Mouse (Mus musculus) cortical plate, adult 2 months (tissue): ENCODE results near the gene Nckap5.
"Not testable (repeated sequence)": the region's sequence is repeated elsewhere in the genome, so short reads cannot be mapped to it uniquely, and the experiment has no call there.

ENCODE experiments used
- CTCF ChIP-seq: fragments of 200-500 bp; IDR thresholded peaks from 2 replicates; pipeline ENCODE4 v1.5.1; 2011; ENCODE audit warnings: mild to moderate bottlenecking, control low read depth, low read length; ENCODE audit not compliant: insufficient read depth; ENCODE audit errors: extremely low read depth
- POLR2A ChIP-seq: fragments of 200-500 bp; IDR thresholded peaks from 2 replicates; pipeline ENCODE4 v1.6.1; 2011; ENCODE audit warnings: mild to moderate bottlenecking, low read length, control low read depth; ENCODE audit not compliant: insufficient read depth; ENCODE audit errors: extremely low read depth

GRCm38 (mm10) chr1:126018654-126019053, 811.9 kb downstream of the Nckap5 start:
- not testable (repeated sequence) for TF ChIP-seq POLR2A, CTCF
